Mouse (Mus musculus): ENCODE measurements at regions not wholly inside any gene's neighbourhood (a gene's known extent, or its start where the extent isn't known, plus 50 kb on each side); places are given as distances from the start of the nearest gene placed in this dataset.

DNA sequence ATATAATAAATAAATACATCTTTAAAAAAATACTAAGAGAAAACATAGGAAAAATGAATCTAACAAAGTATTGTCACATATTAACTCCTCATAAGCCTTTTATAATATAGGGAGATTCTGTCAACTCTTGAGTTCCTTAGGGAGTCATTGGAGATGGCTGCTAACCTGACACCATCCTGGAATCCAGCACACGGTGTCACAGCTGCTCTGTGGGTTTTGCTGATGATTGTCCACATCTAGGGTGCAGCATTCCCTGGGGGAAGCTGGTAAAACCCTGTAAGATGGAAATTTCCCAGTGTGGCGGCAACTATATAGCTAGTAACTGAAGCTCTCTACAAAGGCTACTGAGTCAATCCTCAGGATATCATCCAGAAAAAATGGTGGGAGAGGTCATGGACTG lies 58.9 kb upstream of the E2f3 start:
- DNase-seq (ENCODE audit: low read depth, low spot score), result no peak

GRCm38 (mm10) chr13:30042689-30043320 lies 56.9 kb upstream of the E2f3 start:
- DNase-seq (ENCODE audit: low read depth, low spot score), result peak; percentile 64

GRCm38 (mm10) chr13:30041501-30042295 lies 55.8 kb upstream of the E2f3 start:
- no peak for DNase-seq (ENCODE audit: low read depth, low spot score)

DNA sequence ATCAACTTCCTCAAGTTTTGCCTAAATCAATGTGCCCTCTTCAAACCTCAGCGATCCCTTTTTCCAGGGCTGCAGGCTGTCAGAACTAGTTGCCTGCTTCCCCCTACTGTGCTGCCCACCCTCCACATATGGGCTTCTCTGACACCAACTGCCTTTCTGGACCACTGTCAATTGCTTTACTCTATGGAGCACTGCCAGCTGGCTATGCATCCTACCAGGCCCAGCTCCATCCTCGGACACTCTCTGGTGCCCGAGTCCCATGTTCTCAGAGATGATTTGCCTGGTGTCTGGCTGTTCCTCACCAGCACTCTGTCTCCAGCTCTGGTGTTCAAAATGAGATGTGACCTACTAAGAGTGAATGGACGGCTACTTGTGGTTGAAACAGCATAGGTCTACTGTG lies 54.4 kb upstream of the E2f3 start:
- no peak for DNase-seq (ENCODE audit: low read depth, low spot score)

DNA sequence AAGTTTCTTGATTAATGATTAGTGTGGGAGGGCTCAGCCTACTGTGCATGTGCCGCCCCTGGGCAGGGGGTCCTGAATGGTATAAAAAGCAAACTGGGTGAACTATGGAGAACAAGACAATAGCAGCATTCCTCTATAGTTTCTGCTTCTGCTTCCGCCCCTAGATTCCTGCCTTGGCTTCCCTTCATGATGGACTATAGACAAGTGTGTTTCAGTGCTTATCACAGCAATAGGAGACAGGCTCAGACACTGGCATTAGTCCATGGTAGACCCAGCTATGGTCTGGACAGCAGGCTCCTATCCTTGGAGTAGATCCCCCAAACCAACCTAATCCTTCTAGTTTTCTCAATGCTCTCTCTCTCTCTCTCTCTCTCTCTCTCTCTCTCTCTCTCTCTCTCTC lies 53.9 kb upstream of the E2f3 start:
- DNase-seq (ENCODE audit: low read depth, low spot score), result no peak

GRCm38 (mm10) chr13:30036561-30036960 lies 50.7 kb upstream of the E2f3 start:
- DNase-seq (ENCODE audit: low read depth, low spot score), result peak; percentile 77

DNA sequence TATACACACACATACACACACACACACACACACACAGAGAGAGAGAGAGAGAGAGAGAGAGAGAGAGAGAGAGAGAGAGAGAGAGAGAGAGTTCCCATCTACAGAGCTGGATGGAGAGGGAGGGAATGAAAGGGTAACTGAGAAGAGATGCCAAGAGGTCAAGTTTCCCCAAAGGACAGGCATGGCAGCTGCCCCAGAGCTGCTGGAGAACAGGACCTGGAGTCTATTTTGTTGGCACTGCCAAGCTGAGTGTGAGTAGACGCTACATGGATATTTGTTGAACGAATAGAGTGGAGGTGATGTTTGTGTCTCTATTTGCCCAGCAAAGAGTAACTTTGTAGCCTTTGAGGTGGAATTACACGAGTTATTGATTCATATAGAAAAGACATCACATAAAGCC lies 50.2 kb upstream of the E2f3 start:
- DNase-seq (ENCODE audit: low read depth, low spot score), result no peak
